ENCODE assay signal across 16 mouse cellular contexts in genomic region chr6:5501551-5501950, GRCm38 (mm10). TPM values are rescaled to one million over a fixed set of nuclear protein-coding genes. Genes with fewer than 3 reads are reported as not detected.
DNase-seq lines count a peak whose midpoint lies in the region; TF ChIP-seq lines count a peak whose summit lies in the region.
"Had no signal": no experiment of that assay in that cellular context is flagged by ENCODE, and none has a peak within 500 bp of the region (broad histone marks: within the 10 kb centered on the region; RNA-seq: fewer than 3 reads in every experiment).

No protein-coding gene starts in this region.

- peak overlapping the region; percentile 49; the same call in 1 of the 2 replicates for H3K27ac ChIP-seq in gastrocnemius, adult 2 months

- no peak for TF ChIP-seq CTCF in gastrocnemius, adult 2 months (IDR thresholded peaks at IDR 0.05)

- no peak overlapping the region for H3K4me3 ChIP-seq in gastrocnemius, adult 2 months

- DNase-seq in gastrocnemius, adult 2 months, result no peak
- DNase-seq in gastrocnemius, adult 18-20 months (ENCODE audit: low spot score), result no peak
- DNase-seq in fat pad, adult 2 months (ENCODE audit: extremely low read depth, low read depth, low spot score), result peak; percentile 90
- no peak for DNase-seq in kidney, adult 18-20 months
- DNase-seq: adrenal gland, adult 2 months; adrenal gland, adult 8-10 months; adrenal gland, postnatal 10 days; adrenal gland, postnatal 14 days; adrenal gland, postnatal 25 days; adrenal gland, postnatal 36 days; B cell, adult 2 months; cerebellum, adult 11 months; cerebellum, adult 11-12 months; cerebellum, adult 18-20 months had no signal

- intact Hi-C loops in gastrocnemius, adult 2 months (cut with DNase I), result no loop called here

RNA-seq across cellular contexts. Expression of gene Pdk4, which starts 5.4 kb away (rescaled TPM):
- 1,000 to 10,000 TPM in 1 of 2 experiments, 100 to 1,000 TPM in 1; 484 to 1,239 TPM for total RNA-seq in gastrocnemius, adult 2 months (2021)
- total RNA-seq in gastrocnemius, adult 18-20 months (2021), result 1,000 to 10,000 TPM in 1 of 2 experiments, 100 to 1,000 TPM in 1; 758 to 1,312 TPM
- total RNA-seq: CH12.LX, MEL had no signal
